Mouse (Mus musculus) heart, adult 2 months (tissue): ENCODE data around the gene Cnksr3. TPM values are rescaled to one million over a fixed set of nuclear protein-coding genes. Genes with fewer than 3 reads are reported as not detected.

Experiments
- DNase-seq, 2 experiments: peaks; one replicate each; pipeline ENCODE4 v3.0.0; 2021
- H3K27ac ChIP-seq: fragments of 200-600 bp; 2 replicates; pipeline ENCODE4 v1.8.1; 2022
- H3K27me3 ChIP-seq: fragments of 200-500 bp; 2 replicates; pipeline ENCODE4 v1.6.1; 2012; ENCODE audit warnings: mild to moderate bottlenecking, low read length, inconsistent platforms, mixed read lengths; ENCODE audit not compliant: control insufficient read depth, insufficient read depth
- H3K36me3 ChIP-seq: fragments of 200-500 bp; 2 replicates; pipeline ENCODE4 v1.6.1; 2012; ENCODE audit warnings: low read length, inconsistent platforms; ENCODE audit not compliant: control insufficient read depth, insufficient read depth
- H3K4me1 ChIP-seq: fragments of 200-500 bp; 2 replicates; pipeline ENCODE4 v1.6.1; 2011; ENCODE audit warnings: low read length; ENCODE audit not compliant: control insufficient read depth, insufficient read depth
- H3K4me3 ChIP-seq: fragments of 200-600 bp; 2 replicates; pipeline ENCODE4 v1.8.1; 2022
- H3K79me2 ChIP-seq: fragments of 200-500 bp; replicated peaks from 2 replicates; pipeline ENCODE4 v1.6.1; 2012; ENCODE audit warnings: mild to moderate bottlenecking, inconsistent platforms, low read length, moderate library complexity, mixed read lengths; ENCODE audit not compliant: control insufficient read depth, insufficient read depth
- H3K9ac ChIP-seq: fragments of 200-500 bp; 2 replicates; pipeline ENCODE4 v1.6.1; 2012; ENCODE audit warnings: low read depth, mild to moderate bottlenecking, control low read depth, inconsistent platforms, low read length, mixed read lengths
- CTCF ChIP-seq: fragments of 200-600 bp; IDR thresholded peaks from 2 replicates; pipeline ENCODE4 v1.8.1; 2022; ENCODE audit warnings: antibody characterized with exemption, mild to moderate bottlenecking, moderate library complexity
- EP300 ChIP-seq: fragments of 200-500 bp; IDR thresholded peaks from 2 replicates; pipeline ENCODE4 v1.6.1; 2011; ENCODE audit warnings: low read depth, low read length, control low read depth; ENCODE audit not compliant: insufficient read depth
- POLR2A ChIP-seq: fragments of 200-500 bp; IDR thresholded peaks from 2 replicates; pipeline ENCODE4 v1.6.1; 2011; ENCODE audit warnings: mild to moderate bottlenecking, low read depth, low read length, control low read depth; ENCODE audit not compliant: insufficient read depth
- WGBS: fragments of 180-500 bp; shearing (Covaris S2); methylation state at CpG from one replicate; pipeline ENCODE4 v1.1.7; 2018; 5-methylcytosine and 5-hydroxymethylcytosine counted together
- intact Hi-C: fragments of 180-260 bp; cut with DNase I; formaldehyde crosslinking; loops from one replicate; pipeline ENCODE4 v1.15.1; 2025
- polyA plus RNA-seq: library from polyadenylated mRNA; depleted of rRNA; stranded (reverse); fragments of >200 nt; gene quantifications from 2 replicates; pipeline ENCODE4 v1.2.3, GENCODE M21; 2012
- total RNA-seq, 2 experiments: library from RNA; stranded (reverse); gene quantifications; 2 replicates each; pipeline ENCODE4 v1.2.3; 2021

Cnksr3 gene
- total and polyA plus RNA-seq, 3 experiments, result 10.4 to 28.3 (median 22.2) TPM

GRCm38 (mm10) chr10:7077389-7077808 is 134.6 kb downstream of the Cnksr3 start:
- DNase-seq, result no peak
- Histone ChIP-seq H3K4me3 (no peak overlapping the region), H3K27me3 (no peaks in the 10 kb centered on the region), H3K4me1 (no peaks in the 10 kb centered on the region), H3K36me3 (no peaks in the 10 kb centered on the region), H3K79me2 (no peaks in the 10 kb centered on the region), H3K9ac (no peak overlapping the region), H3K27ac (no peak overlapping the region)
- intact Hi-C loops, result loop anchor here (5.0 to 10.0 kb wide), 5 partner anchors 40 to 1230 kb away; partner anchors contain the start of gene Cnksr3
- TF ChIP-seq EP300, result no peak
- TF ChIP-seq POLR2A, result no peak
- no peak for TF ChIP-seq CTCF
- WGBS, result 59% methylated on average over 7 of the region's 7 CpGs

- TF ChIP-seq POLR2A (no peak), EP300 (no peak), CTCF (no peak)
- H3K27ac ChIP-seq, result no peak overlapping the region
- no peaks in the 10 kb centered on the region for H3K36me3 ChIP-seq
- DNase-seq, result no peak
- WGBS, result 60% methylated on average over 7 of the region's 8 CpGs
- no peaks in the 10 kb centered on the region for H3K4me1 ChIP-seq
- H3K79me2 ChIP-seq, result no peaks in the 10 kb centered on the region
- no peaks in the 10 kb centered on the region for H3K27me3 ChIP-seq
- H3K4me3 ChIP-seq, result no peak overlapping the region
- H3K9ac ChIP-seq, result no peak overlapping the region
- intact Hi-C loops, result loop anchor here (5.0 to 10.0 kb wide), 5 partner anchors 41 to 1229 kb away; partner anchors contain the start of gene Cnksr3
Observed at GRCm38 (mm10) chr10:7076662-7077211, 135.3 kb downstream of the Cnksr3 start.

- Histone ChIP-seq H3K79me2 (no peaks in the 10 kb centered on the region), H3K27ac (no peak overlapping the region), H3K36me3 (no peaks in the 10 kb centered on the region), H3K27me3 (no peaks in the 10 kb centered on the region), H3K4me3 (no peak overlapping the region), H3K4me1 (no peaks in the 10 kb centered on the region), H3K9ac (no peak overlapping the region)
- WGBS, result 6% methylated on average over 8 of the region's 8 CpGs
- DNase-seq, result peak; percentile 78 to 80
- intact Hi-C loops, result loop anchor here (5.0 to 10.0 kb wide), 5 partner anchors 41 to 1229 kb away; partner anchors contain the start of gene Cnksr3
- no peak; the same call in 1 of the 2 replicates for TF ChIP-seq CTCF
- TF ChIP-seq POLR2A, result no peak
- TF ChIP-seq EP300, result 0 out of 2 replicates have a peak, but pooled peaks have one; percentile 45
Observed at GRCm38 (mm10) chr10:7076201-7076600, 135.8 kb downstream of the Cnksr3 start.

- DNase-seq, result no peak
- no peaks in the 10 kb centered on the region for H3K4me1 ChIP-seq
- 84% methylated on average over 2 of the region's 2 CpGs for WGBS
- no peak overlapping the region for H3K9ac ChIP-seq
- H3K79me2 ChIP-seq, result no peaks in the 10 kb centered on the region
- intact Hi-C loops, result loop anchor here (5.0 to 10.0 kb wide), 5 partner anchors 42 to 1228 kb away; partner anchors contain the start of gene Cnksr3
- H3K27me3 ChIP-seq, result no peaks in the 10 kb centered on the region
- TF ChIP-seq EP300 (no peak), CTCF (no peak), POLR2A (no peak)
- no peak overlapping the region for H3K27ac ChIP-seq
- H3K36me3 ChIP-seq, result no peaks in the 10 kb centered on the region
- no peak overlapping the region for H3K4me3 ChIP-seq
Observed at GRCm38 (mm10) chr10:7075661-7076060, 136.4 kb downstream of the Cnksr3 start.

- DNase-seq, result no peak
- Histone ChIP-seq H3K36me3 (no peaks in the 10 kb centered on the region), H3K79me2 (no peaks in the 10 kb centered on the region), H3K4me1 (no peaks in the 10 kb centered on the region), H3K27me3 (no peaks in the 10 kb centered on the region), H3K4me3 (no peak overlapping the region), H3K9ac (no peak overlapping the region), H3K27ac (no peak overlapping the region)
- no peak for TF ChIP-seq EP300
- TF ChIP-seq CTCF, result no peak
- no peak for TF ChIP-seq POLR2A
- intact Hi-C loops, result loop anchor here (10.0 kb wide), 1 partner anchor 1039 kb away; no protein-coding TSS in a partner anchor
- WGBS, result 80% methylated on average over 2 of the region's 2 CpGs
Observed at GRCm38 (mm10) chr10:7074231-7074630, 137.8 kb downstream of the Cnksr3 start.

GRCm38 (mm10) chr10:7070924-7071323 is 141.1 kb downstream of the Cnksr3 start:
- no peak overlapping the region for H3K9ac ChIP-seq
- no peak for TF ChIP-seq EP300
- TF ChIP-seq CTCF, result no peak
- TF ChIP-seq POLR2A, result no peak
- H3K79me2 ChIP-seq, result no peaks in the 10 kb centered on the region
- no peak overlapping the region for H3K4me3 ChIP-seq
- no peak overlapping the region for H3K27ac ChIP-seq
- no peaks in the 10 kb centered on the region for H3K4me1 ChIP-seq
- no peak for DNase-seq
- no peaks in the 10 kb centered on the region for H3K27me3 ChIP-seq
- intact Hi-C loops, result loop anchor here (10.0 kb wide), 1 partner anchor 1036 kb away; no protein-coding TSS in a partner anchor
- WGBS, result 84% methylated on average over 5 of the region's 5 CpGs
- H3K36me3 ChIP-seq, result no peaks in the 10 kb centered on the region
